Mouse (Mus musculus) embryo, embryonic 10 days (tissue): ENCODE data around the gene Setd3.
A peak's percentile ranks its signal among the peaks of the same experiment; 100 is the strongest.

Experiments used
- DNase-seq: peaks from one replicate; pipeline ENCODE4 v3.0.0-alpha.2; 2015; ENCODE audit warnings: low spot score

Gene Setd3

GRCm38 (mm10) chr12:108070685-108071662, 108.1 kb downstream of the Setd3 start:
- peak; percentile 43 for DNase-seq

- DNase-seq, result no peak
Measured at GRCm38 (mm10) chr12:108069504-108069903, 109.6 kb downstream of the Setd3 start.

GRCm38 (mm10) chr12:108067811-108068375, 111.2 kb downstream of the Setd3 start:
- no peak for DNase-seq

- DNase-seq, result no peak
Measured at GRCm38 (mm10) chr12:108067231-108067630, 111.9 kb downstream of the Setd3 start.

GRCm38 (mm10) chr12:108064396-108064998, 114.6 kb downstream of the Setd3 start:
- peak; percentile 51 for DNase-seq

- no peak for DNase-seq
Measured at GRCm38 (mm10) chr12:108063986-108064385, 115.1 kb downstream of the Setd3 start.

GRCm38 (mm10) chr12:108062137-108062536, 117.0 kb downstream of the Setd3 start:
- no peak for DNase-seq

- no peak for DNase-seq
Measured at GRCm38 (mm10) chr12:108061661-108062060, 117.5 kb downstream of the Setd3 start.
